Mouse (Mus musculus): Measurements from ENCODE around the gene Cst13.
"Not testable (repeated sequence)": the region's sequence is repeated elsewhere in the genome, so short reads cannot be mapped to it uniquely, and the experiment has no call there.

The Cst13 gene

DNA sequence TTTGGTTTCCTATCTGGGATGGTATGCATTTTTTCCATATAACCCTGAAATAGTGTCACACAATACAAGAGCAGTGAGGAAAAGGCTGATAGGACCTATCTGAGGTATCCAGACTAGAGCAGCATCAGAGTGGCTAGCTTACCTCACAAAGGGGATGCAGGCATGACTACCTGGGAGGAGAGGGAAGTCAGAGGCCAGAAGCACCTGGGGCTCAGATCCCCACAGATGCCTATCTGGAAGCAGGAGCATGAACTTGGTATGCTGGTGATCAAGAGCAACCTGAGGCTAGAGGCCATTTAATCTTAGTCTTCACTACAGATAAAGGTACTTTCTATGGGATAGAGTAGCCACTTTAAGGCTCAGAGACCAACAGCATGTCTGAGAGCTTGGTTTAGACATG is at the start of gene Cst13:
Gene Cst13, plus strand, starts transcription at position 173 of the 400 bp plus-strand sequence.
- no peak for DNase-seq (ENCODE audit: extremely low read depth, insufficient read length, low spot score)

- DNase-seq (ENCODE audit: extremely low read depth, insufficient read length, low spot score): not testable (repeated sequence)
Measured at GRCm38 (mm10) chr2:148771397-148771796, 48.5 kb upstream of the Cst13 start, which contains the start of gene Cst11. Gene Cst11, minus strand, starts transcription at chr2:148771497.

GRCm38 (mm10) chr2:148781709-148782108 is 38.2 kb upstream of the Cst13 start, which contains the start of gene 8030411F24Rik:
Gene 8030411F24Rik, plus strand, starts transcription at chr2:148782009.
- no peak for DNase-seq (ENCODE audit: extremely low read depth, insufficient read length, low spot score)

DNA sequence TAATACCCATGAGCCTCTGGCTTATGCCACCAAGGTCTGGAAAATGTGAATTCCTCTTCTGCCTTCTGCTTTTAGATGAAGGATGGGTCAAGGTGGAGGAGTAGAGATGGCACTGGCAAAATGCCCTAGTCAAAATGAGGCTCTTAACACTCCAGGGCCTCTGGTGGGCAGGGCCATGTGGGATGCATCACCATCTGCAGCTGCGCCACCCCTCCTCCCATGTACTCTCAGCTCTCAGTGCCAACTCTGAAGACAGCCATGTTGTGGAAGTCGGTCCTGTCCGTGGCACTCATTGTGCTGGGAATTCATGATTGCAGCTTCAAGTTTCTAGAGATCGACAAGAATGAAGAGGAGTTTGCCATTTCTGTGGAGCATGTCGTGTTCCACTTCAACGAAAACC is 30.7 kb upstream of the Cst13 start, which contains the start of gene Cst12:
Gene Cst12, plus strand, starts transcription at position 220 of the 400 bp plus-strand sequence.
- no peak for DNase-seq (ENCODE audit: extremely low read depth, insufficient read length, low spot score)

DNA sequence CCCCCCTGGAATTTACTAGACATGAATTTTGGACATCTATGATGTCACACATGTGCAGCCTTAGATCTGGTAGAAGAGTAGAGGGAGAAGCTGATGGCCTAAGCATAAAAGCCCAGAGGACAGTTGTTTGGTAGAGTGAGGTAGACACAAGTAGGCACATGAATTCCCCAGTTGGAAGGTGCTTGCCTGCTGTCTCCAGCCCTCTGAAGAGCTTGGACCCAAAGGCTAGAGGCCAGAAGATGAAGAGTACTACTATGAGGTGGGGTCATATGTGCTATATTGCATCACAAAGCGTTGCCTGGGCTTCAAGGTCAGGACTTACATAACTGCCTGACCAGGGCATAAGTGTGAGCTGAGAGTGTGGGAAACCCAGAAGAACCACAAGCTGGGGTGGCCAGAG is 21.4 kb upstream of the Cst13 start, which contains the start of gene Cst8:
Gene Cst8, plus strand, starts transcription at position 301 of the 400 bp plus-strand sequence.
- DNase-seq (ENCODE audit: extremely low read depth, insufficient read length, low spot score): no peak

GRCm38 (mm10) chr2:148801491-148801921 is 18.4 kb upstream of the Cst13 start:
- no peak for DNase-seq (ENCODE audit: extremely low read depth, insufficient read length, low spot score)

DNA sequence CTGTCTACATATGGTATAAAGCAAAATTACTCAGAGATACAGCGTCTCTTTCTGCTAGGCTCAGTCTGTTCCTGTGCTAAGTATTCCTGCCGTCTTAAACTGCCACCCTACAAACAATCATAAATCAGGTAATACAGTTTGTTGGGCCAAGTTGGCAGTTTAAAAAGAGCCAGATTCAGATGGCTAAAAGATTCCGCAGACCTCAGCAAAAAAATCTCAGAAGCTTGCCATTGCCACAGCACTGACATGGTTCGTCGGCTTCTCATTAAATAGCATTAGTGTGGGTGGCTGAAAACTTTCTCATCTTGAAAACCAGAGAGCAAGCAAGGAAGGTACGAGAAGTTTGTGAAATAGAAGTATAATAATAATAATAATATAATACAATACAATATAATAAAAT is 13.2 kb upstream of the Cst13 start:
- DNase-seq (ENCODE audit: extremely low read depth, insufficient read length, low spot score): no peak

DNA sequence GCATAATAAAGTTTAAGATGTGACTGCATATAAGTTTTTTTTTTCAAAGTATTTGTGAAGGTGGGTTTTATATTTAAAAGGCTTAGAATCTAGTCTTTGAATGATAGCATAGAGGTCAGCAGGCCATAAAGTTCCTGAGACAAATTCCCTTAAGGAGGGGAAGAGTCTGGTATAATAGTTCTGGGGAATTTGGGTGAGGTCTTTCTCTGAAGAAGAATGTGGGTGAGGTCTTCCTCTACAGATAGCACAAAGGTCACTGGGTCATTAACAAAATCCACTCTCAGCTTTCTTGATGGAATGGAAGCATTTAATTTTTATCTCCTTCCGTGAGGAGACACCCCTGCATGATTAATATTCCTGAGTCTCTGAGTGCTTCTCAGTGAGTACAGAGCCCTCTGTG is 6.1 kb downstream of the Cst13 start:
- DNase-seq (ENCODE audit: extremely low read depth, insufficient read length, low spot score): no peak

DNA sequence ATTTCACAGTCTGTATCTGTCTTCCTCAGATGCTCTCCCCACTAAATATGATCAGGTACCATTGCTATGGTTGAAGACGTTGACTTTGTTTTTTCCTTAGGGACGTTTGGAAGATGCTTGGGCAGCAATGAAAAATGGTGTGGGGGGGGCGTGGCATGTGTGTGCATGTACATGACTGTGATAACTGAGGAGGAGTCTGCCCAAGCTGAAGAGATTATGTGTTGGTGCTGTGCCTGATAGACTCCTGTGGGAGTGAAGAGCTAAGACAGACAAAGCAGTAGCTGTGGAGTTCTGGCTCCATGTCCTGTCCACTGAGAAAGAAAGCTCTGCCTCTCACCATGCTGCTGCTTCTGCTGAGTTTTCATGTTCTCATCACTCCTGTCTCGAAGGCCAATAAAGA is 15.0 kb downstream of the Cst13 start, which contains the start of gene Cst9:
Gene Cst9, plus strand, starts transcription at position 236 of the 400 bp plus-strand sequence.
- DNase-seq (ENCODE audit: extremely low read depth, insufficient read length, low spot score): no peak

DNA sequence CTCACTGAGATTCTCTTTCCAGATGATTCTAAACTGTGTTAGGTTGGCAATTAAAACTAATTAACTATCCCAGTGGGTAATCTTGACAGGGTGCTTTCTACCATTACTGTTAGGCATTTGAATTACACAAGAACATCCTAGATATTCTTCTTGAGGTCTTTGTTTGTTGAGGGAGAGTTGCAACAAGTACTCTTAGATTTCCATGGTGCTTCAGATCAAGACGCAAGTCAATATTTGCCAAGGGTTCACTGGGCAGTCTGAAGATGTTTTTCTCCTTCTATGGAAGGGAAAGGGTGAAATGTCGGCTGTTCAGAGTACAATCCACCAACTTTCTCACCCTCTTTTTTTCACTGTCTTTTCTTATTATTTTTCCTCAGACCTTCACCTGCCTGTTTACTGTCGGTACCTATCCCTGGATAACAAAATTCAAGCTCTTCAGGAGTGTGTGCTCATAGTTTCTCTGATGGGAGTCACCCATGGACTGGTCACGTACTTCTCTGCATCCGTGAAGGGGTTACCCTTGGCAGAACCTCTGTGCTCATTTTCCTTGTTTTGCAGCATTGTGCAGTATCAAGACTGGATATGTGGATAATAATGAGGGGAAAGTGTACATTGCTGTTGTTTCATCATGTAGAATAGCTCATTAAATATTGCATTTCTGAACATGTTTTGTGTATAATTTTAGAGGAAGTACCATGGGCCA is 18.3 kb downstream of the Cst13 start:
- DNase-seq (ENCODE audit: extremely low read depth, insufficient read length, low spot score): no peak

DNA sequence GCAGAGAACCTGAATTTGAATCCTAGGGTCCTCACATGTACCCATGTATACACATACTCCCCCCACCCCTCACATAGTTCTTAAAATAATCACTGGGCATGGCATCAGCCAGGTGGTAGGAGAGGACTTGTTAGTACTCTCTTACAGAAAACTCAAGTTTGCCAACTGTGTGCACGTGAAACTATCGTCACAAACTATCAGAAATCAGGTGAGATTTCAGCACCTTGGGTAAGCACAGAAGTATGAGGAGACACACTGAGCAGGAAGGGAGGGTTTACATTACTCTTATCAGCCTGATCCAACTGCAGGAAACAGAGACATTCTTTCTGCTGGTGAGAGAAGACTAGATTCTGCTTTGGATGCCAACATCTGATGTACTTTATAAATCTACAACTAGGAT is 19.3 kb downstream of the Cst13 start:
- no peak for DNase-seq (ENCODE audit: extremely low read depth, insufficient read length, low spot score)

- peak; percentile 63 for DNase-seq (ENCODE audit: extremely low read depth, insufficient read length, low spot score)
Measured at GRCm38 (mm10) chr2:148851116-148851906, 31.4 kb downstream of the Cst13 start.

DNA sequence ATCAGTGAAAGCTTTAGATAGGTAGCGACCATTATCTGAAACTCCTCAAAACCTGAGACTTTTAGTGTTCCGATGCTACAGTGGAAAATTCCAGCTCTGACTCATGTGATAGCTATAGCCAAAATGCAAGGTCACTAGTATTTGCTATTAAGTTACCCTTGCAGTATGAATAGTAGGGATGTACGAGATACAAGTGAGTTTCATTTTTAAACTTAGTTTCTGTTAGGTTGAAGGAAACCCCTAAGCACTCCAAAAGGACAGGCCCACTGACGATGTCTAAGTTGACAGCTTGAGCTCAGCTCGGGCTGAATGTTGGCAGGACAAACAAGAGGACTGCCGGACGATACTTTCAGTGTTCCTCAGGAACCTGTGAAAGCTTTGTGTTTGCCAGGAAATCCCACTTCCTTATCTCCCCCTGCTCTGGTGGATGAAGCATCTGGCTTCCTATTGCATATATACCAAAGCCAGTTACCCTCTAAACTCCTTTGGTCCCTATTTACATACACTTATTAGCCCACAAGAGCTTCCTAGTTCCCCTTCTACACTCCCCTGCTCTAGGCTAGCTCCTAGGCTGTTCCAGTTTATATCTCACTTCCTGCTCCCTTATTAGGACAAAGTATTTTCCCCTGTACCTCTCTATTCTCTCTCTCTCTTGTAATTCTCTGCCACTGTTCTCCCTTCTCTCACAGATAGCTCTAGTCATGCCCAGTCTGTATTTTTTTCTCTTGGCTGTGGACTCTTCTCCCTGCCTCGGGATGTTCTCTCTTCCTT is 36.9 kb downstream of the Cst13 start:
- DNase-seq (ENCODE audit: extremely low read depth, insufficient read length, low spot score): peak; percentile 66

DNA sequence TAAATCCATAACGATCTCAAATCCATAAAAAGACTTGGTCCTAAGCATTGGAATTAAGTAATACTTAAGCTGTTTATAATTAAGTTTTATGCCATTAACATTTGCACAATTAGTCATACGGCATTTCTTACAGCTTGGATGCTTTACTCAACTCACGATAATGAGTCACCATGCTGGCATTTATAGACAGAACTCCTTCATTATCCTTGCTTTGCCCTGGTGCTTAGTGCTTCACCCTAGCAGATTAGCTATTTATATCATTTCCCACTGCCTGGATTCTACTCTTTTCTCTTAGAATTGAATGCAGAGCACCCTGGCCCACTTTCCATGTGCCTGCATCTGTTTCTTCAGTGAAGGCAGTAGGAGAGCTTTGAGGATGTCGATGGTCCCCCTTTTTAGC is 37.6 kb downstream of the Cst13 start:
- DNase-seq (ENCODE audit: extremely low read depth, insufficient read length, low spot score): peak; percentile 58

GRCm38 (mm10) chr2:148860993-148861392 is 41.1 kb downstream of the Cst13 start:
- DNase-seq (ENCODE audit: extremely low read depth, insufficient read length, low spot score): peak; percentile 49

- no peak for DNase-seq (ENCODE audit: extremely low read depth, insufficient read length, low spot score)
Measured at GRCm38 (mm10) chr2:148861693-148862092, 41.8 kb downstream of the Cst13 start.

DNA sequence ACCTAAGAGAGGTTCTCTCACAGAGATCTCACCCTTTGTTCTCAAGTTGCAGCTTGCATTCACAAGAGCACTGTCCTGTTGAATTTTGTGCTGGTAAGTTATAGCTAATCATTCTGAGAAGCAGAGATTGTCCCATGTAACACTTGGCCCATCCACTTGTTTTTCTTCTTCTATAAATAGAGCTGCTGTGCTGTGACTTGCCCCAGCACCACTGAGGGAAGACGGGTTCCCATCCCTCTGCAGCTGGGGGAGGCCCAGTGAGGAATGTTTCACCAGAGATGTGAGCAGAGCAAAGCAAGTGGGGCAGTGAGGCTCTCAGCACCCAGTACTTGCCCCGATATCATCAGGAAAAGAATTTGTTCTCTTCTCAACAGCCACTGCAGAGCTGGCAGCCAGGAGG is 45.1 kb downstream of the Cst13 start, which contains the start of gene 9230104L09Rik:
Gene 9230104L09Rik, minus strand, starts transcription at position 73 of the 400 bp plus-strand sequence.
- no peak for DNase-seq (ENCODE audit: extremely low read depth, insufficient read length, low spot score)

DNA sequence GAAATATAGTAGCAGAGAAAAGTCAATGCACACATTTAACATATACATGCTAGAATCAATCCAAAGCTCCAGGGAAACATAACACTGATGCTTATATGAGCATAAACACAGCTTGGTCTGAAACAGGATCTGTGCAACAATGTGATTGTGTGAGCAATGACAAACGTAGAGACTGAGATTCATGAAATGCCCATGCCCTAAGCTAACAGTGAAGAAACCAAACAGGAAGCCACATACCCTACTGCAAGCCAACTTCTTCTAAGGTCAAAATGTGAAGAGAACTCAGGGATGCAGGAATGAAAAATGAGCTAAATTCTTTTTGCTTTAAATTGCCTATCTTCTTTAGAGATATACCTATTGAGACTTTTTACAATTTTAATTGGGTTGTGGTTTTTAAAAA is 49.1 kb downstream of the Cst13 start:
- no peak for DNase-seq (ENCODE audit: extremely low read depth, insufficient read length, low spot score)

DNA sequence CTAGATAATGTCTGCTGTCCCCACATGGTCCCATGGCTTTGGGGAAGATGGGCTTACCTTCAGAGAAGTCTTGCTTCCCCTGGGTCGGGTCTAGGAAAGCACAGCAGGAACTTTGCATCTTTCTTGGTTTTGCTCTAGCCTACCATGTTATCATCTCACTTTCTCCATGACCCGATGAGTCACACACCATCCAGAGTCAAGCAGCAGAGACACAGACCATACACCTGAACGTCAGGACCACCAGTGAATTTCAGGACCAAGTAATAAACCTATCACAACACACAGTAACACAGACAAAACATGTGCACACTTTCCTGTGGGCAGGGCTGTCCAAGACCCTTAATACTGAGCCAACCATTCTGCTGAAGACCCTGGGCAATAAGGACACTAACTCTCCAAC is 50.6 kb downstream of the Cst13 start:
- no peak for DNase-seq (ENCODE audit: extremely low read depth, insufficient read length, low spot score)

- DNase-seq (ENCODE audit: extremely low read depth, insufficient read length, low spot score): peak; percentile 54
Measured at GRCm38 (mm10) chr2:148872860-148873259, 53.0 kb downstream of the Cst13 start.

- DNase-seq (ENCODE audit: extremely low read depth, insufficient read length, low spot score): no peak
Measured at GRCm38 (mm10) chr2:148874224-148874616, 54.3 kb downstream of the Cst13 start.
